Mouse (Mus musculus) kidney, embryonic 15.5 days (tissue): Measurements from ENCODE around the gene Fgfr2. TPM values are rescaled to one million over a fixed set of nuclear protein-coding genes. Genes with fewer than 3 reads are reported as not detected.

Experiments used
- ATAC-seq: fragments of 200-750 bp; cut with Nextera tagmentation; replicated peaks from 2 replicates; pipeline ENCODE4 v1.8.0; 2017; ENCODE audit warnings: moderate TSS enrichment; ENCODE audit not compliant: low FRiP score
- H3K27ac ChIP-seq: fragments of 300-500 bp; sonication (generic); 2 replicates; pipeline ENCODE4 v1.5.1; 2015; ENCODE audit warnings: mild to moderate bottlenecking, inconsistent platforms
- H3K27me3 ChIP-seq: fragments of 300-500 bp; sonication (generic); 2 replicates; pipeline ENCODE4 v1.6.1; 2015; ENCODE audit warnings: inconsistent platforms
- H3K36me3 ChIP-seq: fragments of 300-500 bp; sonication (generic); 2 replicates; pipeline ENCODE4 v1.6.1; 2015; ENCODE audit warnings: inconsistent platforms
- H3K4me1 ChIP-seq: fragments of 300-500 bp; sonication (generic); 2 replicates; pipeline ENCODE4 v1.6.1; 2015; ENCODE audit warnings: inconsistent platforms
- H3K4me2 ChIP-seq: fragments of 300-500 bp; sonication (generic); 2 replicates; pipeline ENCODE4 v1.6.1; 2015; ENCODE audit warnings: moderate library complexity, mild to moderate bottlenecking, inconsistent platforms
- H3K4me3 ChIP-seq: fragments of 300-500 bp; sonication (generic); replicated peaks from 2 replicates; pipeline ENCODE4 v1.5.1; 2015; ENCODE audit warnings: mild to moderate bottlenecking, inconsistent platforms
- H3K9ac ChIP-seq: fragments of 300-500 bp; sonication (generic); 2 replicates; pipeline ENCODE4 v1.6.1; 2015; ENCODE audit warnings: mild to moderate bottlenecking, inconsistent platforms
- H3K9me3 ChIP-seq: fragments of 300-500 bp; sonication (generic); replicated peaks from 2 replicates; pipeline ENCODE4 v1.6.1; 2016; ENCODE audit warnings: inconsistent platforms
- WGBS: fragments of 180-500 bp; shearing (Covaris S2); methylation state at CpG from one replicate; pipeline ENCODE4 v1.1.7; 2015; ENCODE audit warnings: mixed read lengths; 5-methylcytosine and 5-hydroxymethylcytosine counted together
- polyA plus RNA-seq: library from polyadenylated mRNA; unstranded; fragments of >200 nt; fragmentation: Nextera tagmentation; extraction: Ambion mirVana; gene quantifications from 2 replicates; pipeline ENCODE4 v1.2.1, GENCODE M21; 2015

Fgfr2 gene
- polyA plus RNA-seq, 1 experiment from 2014 or later, result 104 TPM

DNA sequence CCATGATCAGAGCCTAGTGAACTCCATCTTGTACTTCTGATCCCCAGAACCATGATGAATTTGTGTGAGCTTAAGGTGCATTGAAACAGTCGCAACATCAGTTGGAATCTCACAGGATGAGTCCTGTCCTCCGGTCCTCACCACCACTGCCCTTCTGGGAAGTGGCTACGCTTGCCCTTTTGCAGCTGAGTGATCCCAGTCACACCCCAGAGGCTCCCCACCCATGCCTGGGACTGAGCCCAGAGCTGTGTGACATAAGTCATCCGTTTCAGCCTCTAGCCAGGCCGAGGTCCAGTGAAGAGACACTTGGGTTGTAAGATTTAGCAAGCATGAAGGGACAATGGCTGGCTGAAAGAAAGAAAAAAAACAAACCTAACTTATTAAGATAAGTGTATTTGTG lies 2318.2 kb downstream of the Fgfr2 start:
- Histone ChIP-seq H3K4me3 (no peak overlapping the region), H3K9ac (no peak overlapping the region), H3K4me1 (peaks cover 14% of the 10 kb centered on the region), H3K27me3 (no peaks in the 10 kb centered on the region), H3K4me2 (no peak overlapping the region), H3K9me3 (no peaks in the 10 kb centered on the region), H3K27ac (no peak overlapping the region), H3K36me3 (no peaks in the 10 kb centered on the region)
- WGBS, result 49% methylated on average over 5 of the region's 5 CpGs
- no peak for ATAC-seq

DNA sequence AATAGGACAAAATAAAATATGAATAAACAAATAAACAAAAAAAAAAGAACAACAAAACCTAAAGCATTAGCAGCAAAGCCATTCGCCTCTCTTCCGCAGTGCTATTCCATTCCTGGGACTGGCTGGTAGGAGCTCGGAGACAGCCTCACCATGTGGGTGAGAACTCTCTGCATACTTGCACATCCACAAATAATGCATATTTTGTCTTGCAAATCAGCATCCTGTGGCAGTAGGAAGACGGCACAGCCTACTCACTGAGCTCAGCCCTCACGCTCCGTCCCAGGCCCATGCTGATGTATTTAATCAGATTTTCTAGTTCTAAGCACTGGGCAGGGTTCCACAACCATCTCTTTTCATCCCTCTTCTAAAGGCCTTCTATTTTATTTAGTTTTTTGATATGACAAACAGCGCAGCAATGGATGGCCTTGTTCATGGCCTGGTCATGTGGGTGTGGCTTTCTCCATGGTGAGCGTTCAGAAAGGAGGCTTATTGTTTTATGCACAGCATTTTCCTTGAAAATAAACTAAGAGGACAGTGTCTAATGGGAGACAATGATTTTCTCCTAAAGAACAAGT lies 2319.8 kb downstream of the Fgfr2 start:
- H3K27me3 ChIP-seq, result no peaks in the 10 kb centered on the region
- no peak overlapping the region for H3K9ac ChIP-seq
- no peak overlapping the region for H3K4me2 ChIP-seq
- no peaks in the 10 kb centered on the region for H3K9me3 ChIP-seq
- peaks cover 7% of the 10 kb centered on the region; the same call in 1 of the 2 replicates for H3K4me1 ChIP-seq
- H3K27ac ChIP-seq, result no peak overlapping the region
- H3K4me3 ChIP-seq, result no peak overlapping the region
- no peak for ATAC-seq
- no peaks in the 10 kb centered on the region for H3K36me3 ChIP-seq
- 91% methylated on average over 8 of the region's 8 CpGs for WGBS

DNA sequence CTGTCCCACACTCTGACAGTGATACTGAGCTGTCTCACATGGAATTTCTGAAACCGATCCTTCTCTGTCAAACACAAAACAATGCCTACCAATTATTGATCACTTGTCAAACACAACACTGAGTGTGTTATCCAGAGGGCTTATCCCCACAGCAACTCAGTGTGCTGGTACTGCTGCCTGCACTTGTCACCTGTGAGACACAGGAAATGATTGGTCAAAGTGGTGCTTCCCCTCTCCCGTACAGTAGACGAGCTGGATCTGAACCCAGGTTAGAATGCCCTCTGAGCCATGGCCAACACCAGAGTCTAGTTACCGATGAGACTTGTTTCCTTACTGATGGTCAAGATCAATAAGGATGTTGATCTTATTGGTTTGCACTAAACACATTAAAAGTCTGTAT lies 2321.3 kb downstream of the Fgfr2 start:
- Histone ChIP-seq H3K4me3 (no peak overlapping the region), H3K9me3 (no peaks in the 10 kb centered on the region), H3K36me3 (no peaks in the 10 kb centered on the region), H3K9ac (no peak overlapping the region), H3K27ac (no peak overlapping the region), H3K4me1 (peaks cover 2% of the 10 kb centered on the region; the same call in 1 of the 2 replicates), H3K4me2 (no peak overlapping the region), H3K27me3 (no peaks in the 10 kb centered on the region)
- WGBS, result 88% methylated on average over 4 of the region's 4 CpGs
- no peak for ATAC-seq

DNA sequence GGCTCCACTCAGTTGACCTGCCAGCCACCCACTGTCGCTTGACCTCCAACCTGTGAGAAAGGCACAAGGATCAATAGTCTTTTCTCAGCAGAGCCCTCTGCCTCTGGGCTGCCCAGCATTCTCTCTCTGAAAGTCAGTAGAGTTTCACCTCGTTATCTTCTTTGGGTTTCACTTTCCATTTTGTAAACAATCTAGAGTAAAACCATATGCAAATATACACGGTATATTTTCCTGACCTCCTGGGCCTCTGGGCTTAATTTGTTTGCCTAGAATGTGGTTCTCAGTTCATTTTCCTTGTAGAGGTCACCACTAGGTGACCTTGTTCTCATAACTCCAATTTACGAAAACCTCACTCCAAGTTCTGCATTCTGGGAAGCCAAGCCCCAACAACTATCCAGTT lies 2322.5 kb downstream of the Fgfr2 start:
- WGBS, result 44% methylated on average over 4 of the region's 4 CpGs

DNA sequence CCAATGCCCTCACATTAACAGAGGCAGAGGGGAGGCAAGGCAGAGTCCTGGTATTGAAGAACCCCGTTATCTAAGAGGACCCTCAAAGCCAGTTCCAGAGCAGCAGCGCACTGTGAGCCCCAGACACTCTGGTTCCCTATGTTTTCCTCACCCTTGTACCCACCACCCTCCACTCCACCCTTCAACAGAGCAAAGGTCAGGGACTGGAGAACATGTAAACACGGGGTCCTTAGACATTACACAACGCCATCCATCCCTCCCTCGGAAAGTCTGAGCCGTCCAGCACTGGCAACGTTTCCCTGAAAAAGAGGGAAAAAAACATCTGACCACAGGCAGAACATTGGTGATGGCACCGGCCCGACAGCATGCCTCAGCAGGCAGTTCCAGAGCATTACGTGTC lies 2323.7 kb downstream of the Fgfr2 start:
- Histone ChIP-seq H3K27me3 (no peaks in the 10 kb centered on the region), H3K4me1 (no peaks in the 10 kb centered on the region), H3K9me3 (no peaks in the 10 kb centered on the region), H3K27ac (no peak overlapping the region), H3K36me3 (no peaks in the 10 kb centered on the region), H3K4me2 (no peak overlapping the region), H3K4me3 (no peak overlapping the region), H3K9ac (no peak overlapping the region)
- no peak for ATAC-seq
- WGBS, result 76% methylated on average over 10 of the region's 10 CpGs

More for the DNA sequence above, 2322.5 kb downstream of the Fgfr2 start:
- no peak for ATAC-seq
- Histone ChIP-seq H3K36me3 (no peaks in the 10 kb centered on the region), H3K4me1 (peaks cover 2% of the 10 kb centered on the region; the same call in 1 of the 2 replicates), H3K27ac (no peak overlapping the region), H3K4me3 (no peak overlapping the region), H3K9ac (no peak overlapping the region), H3K27me3 (no peaks in the 10 kb centered on the region), H3K4me2 (no peak overlapping the region), H3K9me3 (no peaks in the 10 kb centered on the region)

- Histone ChIP-seq H3K9me3 (no peaks in the 10 kb centered on the region), H3K27me3 (no peaks in the 10 kb centered on the region), H3K9ac (no peak overlapping the region), H3K4me2 (no peak overlapping the region), H3K4me3 (no peak overlapping the region), H3K27ac (no peak overlapping the region), H3K4me1 (no peaks in the 10 kb centered on the region), H3K36me3 (no peaks in the 10 kb centered on the region)
- WGBS, result 86% methylated on average over 6 of the region's 6 CpGs
- no peak for ATAC-seq
These were observed 2325.6 kb downstream of the Fgfr2 start for GRCm38 (mm10) chr7:130797524-130797923.

GRCm38 (mm10) chr7:130796786-130797185 lies 2326.4 kb downstream of the Fgfr2 start:
- WGBS, result 74% methylated on average over 8 of the region's 8 CpGs
- Histone ChIP-seq H3K4me3 (no peak overlapping the region), H3K36me3 (no peaks in the 10 kb centered on the region), H3K4me2 (no peak overlapping the region), H3K27me3 (no peaks in the 10 kb centered on the region), H3K27ac (no peak overlapping the region), H3K9ac (no peak overlapping the region), H3K9me3 (no peaks in the 10 kb centered on the region), H3K4me1 (no peaks in the 10 kb centered on the region)
- no peak for ATAC-seq

- Histone ChIP-seq H3K27me3 (no peaks in the 10 kb centered on the region), H3K9ac (no peak overlapping the region), H3K4me2 (no peak overlapping the region), H3K4me1 (0 out of 2 replicates have a peak, but pooled peaks cover 6% of the 10 kb centered on the region), H3K4me3 (no peak overlapping the region), H3K36me3 (no peaks in the 10 kb centered on the region), H3K27ac (no peak overlapping the region), H3K9me3 (no peaks in the 10 kb centered on the region)
- 77% methylated on average over 9 of the region's 9 CpGs for WGBS
- no peak for ATAC-seq
These were observed 2329.5 kb downstream of the Fgfr2 start for GRCm38 (mm10) chr7:130793671-130794070.

DNA sequence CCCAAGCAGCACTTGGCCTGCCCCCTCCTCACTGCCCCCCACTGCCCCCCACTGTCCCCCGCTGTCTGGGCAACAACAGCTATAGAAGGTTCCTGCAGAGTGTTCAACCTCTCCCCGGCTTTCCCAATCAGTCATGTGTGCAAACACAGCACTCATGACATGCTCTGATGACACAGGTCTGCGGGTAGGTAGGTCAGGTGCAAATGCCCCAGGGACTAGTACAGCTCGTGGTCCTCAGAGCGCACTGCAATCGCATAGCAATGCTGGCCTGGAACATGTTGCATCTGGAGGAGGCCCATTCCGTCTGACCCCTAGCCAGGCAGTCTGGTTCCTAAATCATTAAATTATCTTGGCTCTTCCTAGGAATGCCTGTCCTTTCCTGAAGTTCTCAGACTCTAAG lies 2333.7 kb downstream of the Fgfr2 start:
- no peaks in the 10 kb centered on the region for H3K36me3 ChIP-seq
- H3K9me3 ChIP-seq, result no peaks in the 10 kb centered on the region
- no peak overlapping the region for H3K4me3 ChIP-seq
- WGBS, result 57% methylated on average over 7 of the region's 7 CpGs
- H3K27me3 ChIP-seq, result no peaks in the 10 kb centered on the region
- peaks cover 17% of the 10 kb centered on the region for H3K4me1 ChIP-seq
- ATAC-seq, result no peak; the same call in 1 of the 2 replicates
- no peak overlapping the region for H3K9ac ChIP-seq
- no peak overlapping the region for H3K27ac ChIP-seq
- no peak overlapping the region for H3K4me2 ChIP-seq

DNA sequence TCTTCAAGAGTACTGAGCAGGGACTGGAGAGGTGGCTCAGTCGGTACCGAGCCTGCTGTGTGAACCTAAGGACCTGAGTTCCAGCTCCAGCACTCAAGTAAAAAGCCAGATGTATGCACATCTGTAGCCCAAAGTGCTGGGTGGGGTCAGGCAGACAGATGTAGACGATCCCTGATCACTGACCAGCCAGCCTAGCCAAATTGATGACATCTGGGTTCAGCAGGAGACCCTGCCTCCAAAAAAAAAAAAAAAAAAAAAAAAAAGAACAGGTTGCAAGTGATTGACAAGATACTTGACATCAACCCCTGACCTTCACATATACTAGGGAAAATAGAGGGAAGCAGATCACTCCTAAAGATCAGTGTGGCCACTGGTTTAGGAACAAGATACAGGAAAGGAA lies 2334.2 kb downstream of the Fgfr2 start:
- no peaks in the 10 kb centered on the region for H3K27me3 ChIP-seq
- H3K4me3 ChIP-seq, result no peak overlapping the region
- H3K4me2 ChIP-seq, result no peak overlapping the region
- WGBS, result 81% methylated on average over 3 of the region's 3 CpGs
- H3K9ac ChIP-seq, result no peak overlapping the region
- H3K36me3 ChIP-seq, result no peaks in the 10 kb centered on the region
- H3K27ac ChIP-seq, result no peak overlapping the region
- H3K9me3 ChIP-seq, result no peaks in the 10 kb centered on the region
- ATAC-seq, result no peak
- peaks cover 17% of the 10 kb centered on the region for H3K4me1 ChIP-seq

- 93% methylated on average over 4 of the region's 4 CpGs for WGBS
- no peak for ATAC-seq
- H3K27me3 ChIP-seq, result no peaks in the 10 kb centered on the region
These were observed 2335.6 kb downstream of the Fgfr2 start for GRCm38 (mm10) chr7:130787537-130787936.

DNA sequence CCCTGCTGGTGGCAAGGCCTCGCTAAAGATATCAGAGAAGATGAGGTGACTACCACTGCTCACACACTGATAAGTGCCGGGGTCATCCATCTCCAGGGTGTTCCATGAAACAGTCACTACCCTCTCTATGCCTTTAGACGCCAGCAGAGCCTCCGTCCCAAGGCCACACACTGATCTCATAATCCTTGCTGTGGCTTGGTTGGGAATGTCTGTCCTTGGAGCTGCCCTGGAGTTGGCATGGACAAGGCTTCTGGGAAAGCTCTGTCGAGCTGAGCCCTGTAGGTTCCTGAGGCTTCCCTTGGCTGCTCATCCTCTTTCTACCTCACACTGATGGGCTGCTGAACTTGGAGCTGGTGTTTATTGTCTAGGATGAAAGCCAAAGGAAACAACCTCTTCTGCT lies 2336.4 kb downstream of the Fgfr2 start:
- Histone ChIP-seq H3K9me3 (no peaks in the 10 kb centered on the region), H3K27me3 (no peaks in the 10 kb centered on the region), H3K4me1 (peaks cover 17% of the 10 kb centered on the region), H3K27ac (no peak overlapping the region; the same call in 1 of the 2 replicates), H3K9ac (no peak overlapping the region), H3K36me3 (no peaks in the 10 kb centered on the region), H3K4me3 (no peak overlapping the region), H3K4me2 (no peak overlapping the region)
- 79% methylated on average over 5 of the region's 5 CpGs for WGBS
- no peak for ATAC-seq

More at GRCm38 (mm10) chr7:130787537-130787936, 2335.6 kb downstream of the Fgfr2 start:
- Histone ChIP-seq H3K36me3 (no peaks in the 10 kb centered on the region), H3K4me1 (peaks cover 17% of the 10 kb centered on the region), H3K4me3 (no peak overlapping the region), H3K4me2 (no peak overlapping the region), H3K9ac (no peak overlapping the region), H3K9me3 (no peaks in the 10 kb centered on the region), H3K27ac (no peak overlapping the region)
